Mouse (Mus musculus) liver, embryonic 14.5 days (tissue): Measurements from ENCODE around the gene Zfp385b.

Source experiments
- CTCF ChIP-seq: IDR thresholded peaks from 2 replicates; pipeline ENCODE4 v1.5.1; 2016; ENCODE audit warnings: antibody characterized with exemption, low read depth, control low read depth
- EP300 ChIP-seq: IDR thresholded peaks from 2 replicates; pipeline ENCODE4 v1.6.1; 2016; ENCODE audit warnings: antibody characterized with exemption, low read depth

DNA sequence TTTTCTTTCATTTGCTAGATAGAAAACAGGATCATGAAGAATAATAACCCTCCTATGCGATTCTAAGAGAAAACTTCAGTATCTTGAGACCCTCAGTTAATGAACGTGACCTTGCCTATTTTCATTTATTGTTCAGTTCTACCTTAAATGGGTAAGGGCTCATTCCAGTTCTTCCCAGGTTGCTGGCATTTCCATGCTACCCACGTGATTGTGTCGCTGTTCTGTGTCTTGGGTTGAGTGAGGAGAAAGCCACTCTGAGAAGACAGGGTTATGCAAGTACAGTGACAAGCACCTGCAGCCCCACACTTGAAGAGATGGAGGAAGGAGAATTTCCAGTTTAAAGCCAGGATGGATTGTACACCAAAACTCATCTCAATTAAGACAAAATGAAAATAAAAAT is 98.6 kb downstream of the Zfp385b start:
- no peak for TF ChIP-seq CTCF
- no peak for TF ChIP-seq EP300
